Mouse (Mus musculus) intestine, embryonic 15.5 days (tissue): Measurements from ENCODE around the gene Ankrd55. TPM values are rescaled to one million over a fixed set of nuclear protein-coding genes. Genes with fewer than 3 reads are reported as not detected.

ENCODE experiments used
- ATAC-seq: fragments of 200-750 bp; cut with Nextera tagmentation; 2 replicates; pipeline ENCODE4 v1.8.0; 2017; ENCODE audit warnings: moderate TSS enrichment, moderate library complexity
- H3K27ac ChIP-seq: fragments of 300-500 bp; sonication (generic); 2 replicates; pipeline ENCODE4 v1.5.1; 2015; ENCODE audit warnings: mild to moderate bottlenecking, inconsistent platforms
- H3K27me3 ChIP-seq: fragments of 300-500 bp; sonication (generic); replicated peaks from 2 replicates; pipeline ENCODE4 v1.6.1; 2015; ENCODE audit warnings: inconsistent platforms
- H3K36me3 ChIP-seq: fragments of 300-500 bp; sonication (generic); 2 replicates; pipeline ENCODE4 v1.6.1; 2015; ENCODE audit warnings: inconsistent platforms
- H3K4me1 ChIP-seq: fragments of 300-500 bp; sonication (generic); replicated peaks from 2 replicates; pipeline ENCODE4 v1.6.1; 2015; ENCODE audit warnings: inconsistent platforms
- H3K4me2 ChIP-seq: fragments of 300-500 bp; sonication (generic); replicated peaks from 2 replicates; pipeline ENCODE4 v1.6.1; 2015; ENCODE audit warnings: mild to moderate bottlenecking, inconsistent platforms
- H3K4me3 ChIP-seq: fragments of 300-500 bp; sonication (generic); replicated peaks from 2 replicates; pipeline ENCODE4 v1.5.1; 2015; ENCODE audit warnings: inconsistent platforms
- H3K9ac ChIP-seq: fragments of 300-500 bp; sonication (generic); 2 replicates; pipeline ENCODE4 v1.6.1; 2015; ENCODE audit warnings: inconsistent platforms
- H3K9me3 ChIP-seq: fragments of 300-500 bp; sonication (generic); 2 replicates; pipeline ENCODE4 v1.6.1; 2016; ENCODE audit warnings: inconsistent platforms
- WGBS: fragments of 180-500 bp; shearing (Covaris S2); methylation state at CpG from one replicate; pipeline ENCODE4 v1.1.7; 2015; 5-methylcytosine and 5-hydroxymethylcytosine counted together
- polyA plus RNA-seq: library from polyadenylated mRNA; unstranded; fragments of >200 nt; fragmentation: Nextera tagmentation; extraction: Ambion mirVana; gene quantifications from 2 replicates; pipeline ENCODE4 v1.2.1, GENCODE M21; 2015

The Ankrd55 gene
- polyA plus RNA-seq, 1 experiment from 2014 or later = 0.21 TPM

- Histone ChIP-seq H3K9me3 (no peaks in the 10 kb centered on the region), H3K36me3 (no peaks in the 10 kb centered on the region), H3K4me3 (no peak overlapping the region), H3K27me3 (no peaks in the 10 kb centered on the region), H3K4me1 (peaks cover under 1% of the 10 kb centered on the region; the same call in 1 of the 2 replicates), H3K27ac (no peak overlapping the region), H3K4me2 (no peak overlapping the region), H3K9ac (no peak overlapping the region)
- WGBS = 75% methylated on average over 3 of the region's 3 CpGs
- no peak for ATAC-seq
These were observed 99.9 kb downstream of the Ankrd55 start for GRCm38 (mm10) chr13:112388176-112388575.

GRCm38 (mm10) chr13:112390206-112390605, 102.0 kb downstream of the Ankrd55 start:
- Histone ChIP-seq H3K4me3 (no peak overlapping the region), H3K9me3 (no peaks in the 10 kb centered on the region), H3K9ac (no peak overlapping the region), H3K4me1 (no peaks in the 10 kb centered on the region), H3K36me3 (no peaks in the 10 kb centered on the region), H3K4me2 (no peak overlapping the region), H3K27me3 (no peaks in the 10 kb centered on the region), H3K27ac (no peak overlapping the region)
- ATAC-seq = no peak
- WGBS = 94% methylated on average over 1 of the region's 1 CpGs

- WGBS = 60% methylated on average over 3 of the region's 3 CpGs
- no peak overlapping the region for H3K9ac ChIP-seq
- H3K4me1 ChIP-seq = no peaks in the 10 kb centered on the region
- no peak overlapping the region for H3K4me3 ChIP-seq
- no peaks in the 10 kb centered on the region for H3K36me3 ChIP-seq
- no peaks in the 10 kb centered on the region for H3K9me3 ChIP-seq
- no peak for ATAC-seq
- no peak overlapping the region for H3K4me2 ChIP-seq
- H3K27me3 ChIP-seq = no peaks in the 10 kb centered on the region
- no peak overlapping the region for H3K27ac ChIP-seq
These were observed 103.1 kb downstream of the Ankrd55 start for GRCm38 (mm10) chr13:112391354-112391753.

- Histone ChIP-seq H3K9ac (no peak overlapping the region), H3K4me1 (0 out of 2 replicates have a peak, but pooled peaks cover 4% of the 10 kb centered on the region), H3K27ac (no peak overlapping the region), H3K27me3 (no peaks in the 10 kb centered on the region), H3K9me3 (no peaks in the 10 kb centered on the region), H3K4me2 (no peak overlapping the region), H3K36me3 (no peaks in the 10 kb centered on the region), H3K4me3 (no peak overlapping the region)
- 86% methylated on average over 2 of the region's 2 CpGs for WGBS
- no peak for ATAC-seq
These were observed 105.1 kb downstream of the Ankrd55 start for GRCm38 (mm10) chr13:112393356-112393755.

GRCm38 (mm10) chr13:112394271-112394670, 106.0 kb downstream of the Ankrd55 start:
- H3K4me1 ChIP-seq = 0 out of 2 replicates have a peak, but pooled peaks cover 4% of the 10 kb centered on the region
- no peaks in the 10 kb centered on the region for H3K27me3 ChIP-seq
- no peaks in the 10 kb centered on the region for H3K36me3 ChIP-seq
- ATAC-seq = no peak
- no peak overlapping the region for H3K4me2 ChIP-seq
- no peaks in the 10 kb centered on the region for H3K9me3 ChIP-seq
- no peak overlapping the region for H3K9ac ChIP-seq
- no peak overlapping the region for H3K27ac ChIP-seq
- 74% methylated on average over 9 of the region's 9 CpGs for WGBS
- no peak overlapping the region for H3K4me3 ChIP-seq

- no peak overlapping the region for H3K4me2 ChIP-seq
- H3K27ac ChIP-seq = no peak overlapping the region
- H3K4me3 ChIP-seq = no peak overlapping the region
- H3K9ac ChIP-seq = no peak overlapping the region
- WGBS = 70% methylated on average over 3 of the region's 3 CpGs
- no peaks in the 10 kb centered on the region for H3K36me3 ChIP-seq
- no peak for ATAC-seq
- no peaks in the 10 kb centered on the region for H3K27me3 ChIP-seq
- no peaks in the 10 kb centered on the region for H3K4me1 ChIP-seq
- H3K9me3 ChIP-seq = no peaks in the 10 kb centered on the region
These were observed 116.5 kb downstream of the Ankrd55 start for GRCm38 (mm10) chr13:112404723-112405122.

GRCm38 (mm10) chr13:112405184-112405583, 116.9 kb downstream of the Ankrd55 start:
- Histone ChIP-seq H3K9ac (no peak overlapping the region), H3K27ac (no peak overlapping the region)
- WGBS = 61% methylated on average over 1 of the region's 1 CpGs

GRCm38 (mm10) chr13:112406618-112407017, 118.4 kb downstream of the Ankrd55 start:
- Histone ChIP-seq H3K4me1 (no peaks in the 10 kb centered on the region), H3K4me2 (no peak overlapping the region), H3K27ac (no peak overlapping the region), H3K9ac (no peak overlapping the region), H3K4me3 (no peak overlapping the region), H3K9me3 (no peaks in the 10 kb centered on the region), H3K36me3 (no peaks in the 10 kb centered on the region), H3K27me3 (no peaks in the 10 kb centered on the region)
- ATAC-seq = no peak
- WGBS = 75% methylated on average over 2 of the region's 2 CpGs

More at GRCm38 (mm10) chr13:112405184-112405583, 116.9 kb downstream of the Ankrd55 start:
- Histone ChIP-seq H3K4me1 (no peaks in the 10 kb centered on the region), H3K27me3 (no peaks in the 10 kb centered on the region), H3K36me3 (no peaks in the 10 kb centered on the region), H3K4me3 (no peak overlapping the region), H3K4me2 (no peak overlapping the region), H3K9me3 (no peaks in the 10 kb centered on the region)
- ATAC-seq = no peak

GRCm38 (mm10) chr13:112407181-112407700, 119.0 kb downstream of the Ankrd55 start:
- Histone ChIP-seq H3K9ac (no peak overlapping the region), H3K4me1 (no peaks in the 10 kb centered on the region), H3K4me3 (no peak overlapping the region), H3K27ac (no peak overlapping the region), H3K36me3 (no peaks in the 10 kb centered on the region), H3K27me3 (no peaks in the 10 kb centered on the region), H3K4me2 (no peak overlapping the region), H3K9me3 (no peaks in the 10 kb centered on the region)
- ATAC-seq = no peak
- WGBS = 88% methylated on average over 3 of the region's 3 CpGs

GRCm38 (mm10) chr13:112407776-112408490, 119.7 kb downstream of the Ankrd55 start:
- Histone ChIP-seq H3K9ac (no peak overlapping the region), H3K4me1 (no peaks in the 10 kb centered on the region), H3K27ac (no peak overlapping the region), H3K4me3 (no peak overlapping the region), H3K4me2 (no peak overlapping the region), H3K27me3 (no peaks in the 10 kb centered on the region), H3K36me3 (no peaks in the 10 kb centered on the region), H3K9me3 (no peaks in the 10 kb centered on the region)
- 85% methylated on average over 9 of the region's 9 CpGs for WGBS
- no peak for ATAC-seq

GRCm38 (mm10) chr13:112408701-112409100, 120.5 kb downstream of the Ankrd55 start:
- Histone ChIP-seq H3K27ac (no peak overlapping the region), H3K9me3 (no peaks in the 10 kb centered on the region), H3K9ac (no peak overlapping the region), H3K4me1 (no peaks in the 10 kb centered on the region), H3K27me3 (no peaks in the 10 kb centered on the region), H3K4me2 (no peak overlapping the region), H3K4me3 (no peak overlapping the region), H3K36me3 (no peaks in the 10 kb centered on the region)
- ATAC-seq = no peak
- WGBS = 75% methylated on average over 4 of the region's 4 CpGs

GRCm38 (mm10) chr13:112409331-112409730, 121.1 kb downstream of the Ankrd55 start:
- Histone ChIP-seq H3K36me3 (no peaks in the 10 kb centered on the region), H3K4me2 (no peak overlapping the region), H3K27ac (no peak overlapping the region), H3K4me3 (no peak overlapping the region), H3K27me3 (no peaks in the 10 kb centered on the region), H3K4me1 (no peaks in the 10 kb centered on the region), H3K9ac (no peak overlapping the region), H3K9me3 (no peaks in the 10 kb centered on the region)
- ATAC-seq = no peak
- whole genome bisulfite sequencing = 71% methylated on average over 2 of the region's 2 CpGs

GRCm38 (mm10) chr13:112409851-112410250, 121.6 kb downstream of the Ankrd55 start:
- 97% methylated on average over 1 of the region's 1 CpGs for WGBS
- no peak overlapping the region for H3K27ac ChIP-seq
- no peak for ATAC-seq
- H3K27me3 ChIP-seq = no peaks in the 10 kb centered on the region
- H3K9me3 ChIP-seq = no peaks in the 10 kb centered on the region
- no peaks in the 10 kb centered on the region for H3K36me3 ChIP-seq
- no peaks in the 10 kb centered on the region for H3K4me1 ChIP-seq
- no peak overlapping the region for H3K4me3 ChIP-seq
- no peak overlapping the region for H3K4me2 ChIP-seq
- H3K9ac ChIP-seq = no peak overlapping the region
